Mouse (Mus musculus) gastrocnemius, postnatal 10 days (tissue): Measurements from ENCODE around the gene Kpna7. TPM values are rescaled to one million over a fixed set of nuclear protein-coding genes. Genes with fewer than 3 reads are reported as not detected.
"Not testable (repeated sequence)": the region's sequence is repeated elsewhere in the genome, so short reads cannot be mapped to it uniquely, and the experiment has no call there.

Source experiments
- DNase-seq: peaks from one replicate; pipeline ENCODE4 v3.0.0; 2021; ENCODE audit warnings: mixed read lengths
- long read RNA-seq, 2 experiments: library from polyadenylated mRNA; stranded (forward); transcript quantifications; one replicate each; pipeline ENCODE4 v2.0.0; 2021
- total RNA-seq, 2 experiments: library from RNA; stranded (reverse); gene quantifications; 2 replicates each; pipeline ENCODE4 v1.2.3; 2021

Kpna7 gene
- not detected for total RNA-seq
- long read RNA-seq, experiment 1 = 0 reads
- long read RNA-seq, experiment 2 = 0 reads

DNA sequence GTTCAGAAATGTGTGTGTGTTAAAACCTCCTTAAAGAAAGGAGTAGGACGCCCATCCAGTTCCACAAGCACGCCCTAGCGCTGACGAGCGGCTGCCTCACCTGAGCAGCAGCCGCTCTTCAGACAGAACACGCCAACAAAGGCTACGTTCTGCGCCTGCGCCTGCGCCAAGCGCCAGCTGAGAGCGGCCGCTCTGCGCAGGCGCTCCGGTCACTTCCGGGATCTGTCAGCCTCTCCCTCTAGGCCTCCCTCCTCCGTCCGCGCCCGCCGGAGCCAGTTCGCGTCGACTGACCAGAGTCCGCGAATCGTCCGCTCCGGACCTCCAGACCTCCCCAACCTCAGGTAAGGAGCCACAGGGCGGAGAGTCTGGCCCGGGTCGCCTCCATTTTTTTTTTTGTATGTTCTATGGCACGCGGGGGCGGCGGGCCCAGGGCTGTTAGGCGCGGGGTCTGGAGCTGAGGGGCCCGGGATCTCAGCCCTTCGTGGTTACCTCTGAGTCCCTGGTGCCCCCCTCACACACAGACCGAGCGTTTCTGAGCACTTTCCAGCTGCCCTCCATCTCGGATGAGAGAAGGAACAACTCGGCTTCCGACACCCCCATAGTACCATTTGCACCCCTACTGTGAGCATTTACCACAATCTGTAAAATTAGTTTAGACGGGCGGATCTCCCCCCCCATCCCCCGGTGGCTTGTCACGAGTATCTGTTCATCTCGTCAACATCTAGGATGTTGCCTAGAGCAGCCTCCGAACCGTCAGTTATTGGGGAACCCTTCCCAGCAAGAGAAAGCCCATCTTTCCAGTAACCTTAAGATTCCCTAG lies at the start of gene Kpna7, which contains the start of gene Arpc1a:
Gene Kpna7, minus strand, starts transcription at position 399 of the 820 bp plus-strand sequence.
Gene Arpc1a, plus strand, starts transcription at position 199 of the 820 bp plus-strand sequence.
- peak; percentile 96 for DNase-seq

GRCm38 (mm10) chr5:145133275-145133674 lies 49.4 kb upstream of the Kpna7 start:
- DNase-seq = not testable (repeated sequence)

- DNase-seq = no peak
These were observed 47.2 kb upstream of the Kpna7 start for GRCm38 (mm10) chr5:145130995-145131394.

DNA sequence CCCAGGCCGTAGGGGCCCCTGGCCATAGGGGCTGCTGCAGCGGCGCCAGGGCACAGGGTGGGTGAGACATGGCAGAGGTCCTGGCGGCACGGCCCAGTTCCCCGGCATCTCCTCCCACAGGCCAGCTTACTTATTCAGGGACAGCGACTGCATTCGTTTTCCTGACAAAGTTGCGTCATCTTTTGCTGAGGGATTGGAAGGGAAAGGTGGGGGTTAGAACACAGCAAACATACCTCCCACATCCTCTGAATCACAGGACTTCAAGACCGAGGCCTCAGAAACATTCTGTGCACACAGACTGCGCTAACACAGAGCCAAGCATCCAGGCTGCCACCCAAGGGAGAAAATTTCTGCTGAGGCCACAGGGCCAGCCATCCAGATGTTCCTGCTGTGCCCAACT lies 46.4 kb upstream of the Kpna7 start:
- no peak for DNase-seq

DNA sequence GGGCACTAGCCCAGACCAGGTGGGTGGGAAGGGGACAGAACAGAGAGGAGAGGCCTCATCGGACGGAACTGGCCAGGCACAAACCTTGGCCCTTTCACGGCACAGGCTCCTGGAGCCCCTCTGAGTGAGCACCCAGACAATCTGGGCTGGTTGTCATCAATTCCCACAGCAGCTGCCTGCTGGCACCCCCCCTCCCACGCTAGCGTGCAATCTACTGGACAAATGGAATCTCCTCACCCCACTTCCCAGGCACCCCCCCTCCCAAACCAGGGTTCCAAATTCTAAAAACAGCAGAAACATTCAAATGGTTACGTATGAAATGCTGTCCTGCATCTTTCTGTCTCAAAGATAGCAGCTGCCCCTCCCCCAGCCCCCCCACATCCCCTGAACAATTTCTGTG lies 45.9 kb upstream of the Kpna7 start:
- not testable (repeated sequence) for DNase-seq

DNA sequence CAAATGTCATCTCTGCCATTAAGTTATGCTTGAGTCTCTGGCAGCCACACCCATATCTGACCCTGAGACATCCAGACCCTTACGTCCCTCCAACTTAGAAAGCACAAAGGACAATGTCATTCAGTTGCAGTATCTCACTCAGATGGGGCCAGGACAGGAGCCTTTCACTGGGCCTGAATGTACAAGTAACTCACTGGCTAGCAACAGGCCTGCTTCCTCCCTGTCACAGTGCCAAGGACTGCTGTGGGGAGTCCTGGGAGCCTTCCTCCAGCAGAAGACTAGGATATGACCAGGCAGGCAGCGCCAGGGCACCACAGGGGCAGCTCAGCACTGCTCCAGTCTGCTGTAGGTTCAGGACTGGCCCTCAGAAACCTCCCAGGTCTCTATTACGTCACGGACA lies 45.3 kb upstream of the Kpna7 start:
- DNase-seq = peak; percentile 31

GRCm38 (mm10) chr5:145126580-145126979 lies 42.8 kb upstream of the Kpna7 start:
- DNase-seq = no peak

GRCm38 (mm10) chr5:145123396-145123795 lies 39.6 kb upstream of the Kpna7 start:
- DNase-seq = no peak

GRCm38 (mm10) chr5:145120921-145121320 lies 37.1 kb upstream of the Kpna7 start:
- no peak for DNase-seq

GRCm38 (mm10) chr5:145119385-145119784 lies 35.6 kb upstream of the Kpna7 start:
- no peak for DNase-seq

GRCm38 (mm10) chr5:145118461-145118860 lies 34.6 kb upstream of the Kpna7 start:
- DNase-seq = no peak

- DNase-seq = no peak
These were observed 34.2 kb upstream of the Kpna7 start for GRCm38 (mm10) chr5:145118005-145118404.

DNA sequence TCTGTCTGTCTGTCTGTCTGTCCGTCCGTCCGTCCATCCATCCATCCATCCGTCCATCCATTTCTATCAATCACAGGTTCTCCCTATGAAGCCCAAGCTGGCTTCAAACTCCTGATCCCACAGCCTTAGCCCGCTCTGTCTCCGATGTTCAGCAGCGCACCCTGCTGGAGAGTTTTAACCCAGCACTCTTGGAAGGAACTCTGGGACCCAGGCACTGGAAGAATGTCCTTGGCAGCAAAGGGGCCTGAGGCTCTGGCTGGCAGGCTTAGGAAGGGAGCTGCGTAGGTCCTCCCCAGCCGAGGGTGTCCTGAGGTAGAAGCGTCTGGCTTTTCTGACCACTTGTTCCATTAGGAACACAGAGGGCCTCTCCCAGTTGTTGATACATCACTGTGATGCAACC lies 33.1 kb upstream of the Kpna7 start:
- DNase-seq = peak; percentile 75

GRCm38 (mm10) chr5:145116316-145116715 lies 32.5 kb upstream of the Kpna7 start:
- peak; percentile 38 for DNase-seq

- DNase-seq = no peak
These were observed 31.9 kb upstream of the Kpna7 start for GRCm38 (mm10) chr5:145115736-145116135.

DNA sequence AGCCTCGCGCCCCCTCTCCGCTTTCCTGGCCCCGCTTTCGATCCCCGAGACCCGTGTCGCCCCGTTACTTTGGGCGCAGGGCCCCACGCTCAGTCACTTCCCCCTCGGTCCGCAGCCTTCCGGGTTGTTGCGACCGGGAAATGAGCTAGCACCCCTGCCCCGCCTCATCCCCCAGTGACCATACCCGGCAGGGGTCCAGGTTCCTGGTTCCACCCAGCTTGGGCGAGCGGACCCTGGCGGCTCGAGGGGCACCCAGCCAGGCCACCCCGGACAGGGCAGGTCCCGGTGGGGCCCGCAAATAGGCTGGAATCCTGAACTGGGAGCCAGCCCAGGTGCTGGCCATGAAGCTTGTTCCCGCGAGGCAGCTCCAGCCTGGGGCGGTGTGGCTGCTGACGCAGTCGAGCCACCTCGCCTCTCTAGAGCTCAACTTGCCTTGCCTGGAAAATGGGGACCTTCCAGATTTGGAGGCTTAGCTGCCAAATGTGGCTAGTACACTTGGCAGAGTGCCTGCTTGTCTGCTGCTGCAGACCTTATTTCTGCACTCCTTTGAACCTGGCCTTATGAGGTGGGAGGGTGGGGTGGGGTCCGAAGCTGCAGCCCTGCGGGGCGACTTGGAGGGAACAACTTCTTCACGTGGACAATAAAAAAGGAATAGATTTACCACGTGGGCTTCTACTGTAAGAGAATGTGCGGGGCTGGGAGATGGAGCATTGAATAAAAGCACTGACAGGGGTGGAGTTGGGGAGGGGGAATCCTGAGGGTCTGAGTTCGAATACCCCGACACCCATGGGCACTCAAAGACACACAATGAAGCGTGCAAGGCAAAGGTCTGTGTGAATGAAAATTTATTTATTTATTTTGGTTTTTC lies 31.0 kb upstream of the Kpna7 start:
- DNase-seq = peak; percentile 77

DNA sequence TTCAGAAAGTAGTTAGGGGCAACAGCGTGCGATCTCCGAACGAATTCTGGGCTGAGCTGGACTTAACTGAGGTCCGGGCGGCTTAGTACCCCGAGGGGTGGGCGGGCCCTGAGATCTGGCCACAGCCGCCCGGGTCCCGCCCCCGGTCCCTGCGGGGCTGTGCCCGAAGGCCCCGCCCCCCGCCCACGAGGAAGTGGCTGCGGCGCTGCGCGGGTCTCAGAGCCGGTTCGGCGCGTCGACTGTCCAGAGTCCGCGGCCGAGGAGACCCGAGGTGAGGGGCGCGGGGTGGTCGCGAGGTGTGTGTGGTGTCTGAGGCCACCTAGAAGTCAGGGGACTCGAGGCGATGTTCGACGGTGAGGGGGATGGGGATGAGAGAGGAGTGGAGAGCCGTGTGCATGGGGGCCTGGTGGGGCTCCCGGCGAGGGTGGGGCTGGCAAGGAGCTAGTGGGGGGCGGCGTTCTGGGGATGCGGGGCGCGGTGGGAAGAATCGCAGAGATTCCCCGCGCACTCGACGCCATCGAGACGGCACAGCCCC lies 30.3 kb upstream of the Kpna7 start, which contains the start of gene Arpc1b:
Gene Arpc1b, plus strand, starts transcription at position 145 of the 535 bp plus-strand sequence.
- peak; percentile 74 for DNase-seq

- DNase-seq = no peak
These were observed 29.6 kb upstream of the Kpna7 start for GRCm38 (mm10) chr5:145113416-145113815.

DNA sequence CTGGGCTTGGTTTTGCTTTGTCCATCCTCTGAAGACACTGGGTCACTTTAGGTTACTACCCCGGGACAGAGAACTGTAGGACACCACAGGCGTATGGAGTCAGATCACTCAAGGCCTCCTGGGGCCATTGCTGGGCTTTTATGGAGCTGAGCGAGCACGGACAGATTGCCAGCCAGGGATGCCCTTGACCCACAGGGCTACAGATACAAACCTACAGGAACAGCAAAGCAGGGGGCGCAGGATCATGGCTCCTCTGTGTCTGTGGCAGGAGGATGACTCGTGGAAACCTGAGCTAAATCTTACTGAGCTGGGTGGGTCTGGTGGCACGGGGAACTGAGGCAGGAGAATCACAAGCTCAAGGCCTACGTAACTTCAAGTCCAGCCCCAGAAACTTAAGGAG lies 28.7 kb upstream of the Kpna7 start:
- DNase-seq = no peak

DNA sequence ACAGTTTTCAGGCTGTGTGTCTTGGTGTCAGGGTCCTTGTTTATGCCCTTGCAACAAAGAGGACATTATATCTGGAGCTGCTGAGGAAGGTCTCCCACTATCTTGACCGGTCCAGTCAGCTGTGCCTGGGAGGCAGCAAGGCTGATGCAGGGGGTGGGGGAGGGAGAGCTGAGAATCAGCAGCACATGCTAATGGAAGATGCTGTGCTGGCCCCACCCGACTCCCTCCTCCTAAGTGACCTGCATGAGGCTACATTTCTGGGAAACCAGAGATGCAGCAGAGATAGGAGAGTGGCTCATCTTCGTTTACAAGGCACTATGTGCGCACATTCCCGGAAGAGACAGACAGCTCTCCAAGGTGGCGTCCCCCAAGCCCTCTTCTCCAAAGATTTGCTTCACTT lies 26.6 kb upstream of the Kpna7 start:
- no peak for DNase-seq

GRCm38 (mm10) chr5:145105694-145106275 lies 22.0 kb upstream of the Kpna7 start:
- DNase-seq = no peak

DNA sequence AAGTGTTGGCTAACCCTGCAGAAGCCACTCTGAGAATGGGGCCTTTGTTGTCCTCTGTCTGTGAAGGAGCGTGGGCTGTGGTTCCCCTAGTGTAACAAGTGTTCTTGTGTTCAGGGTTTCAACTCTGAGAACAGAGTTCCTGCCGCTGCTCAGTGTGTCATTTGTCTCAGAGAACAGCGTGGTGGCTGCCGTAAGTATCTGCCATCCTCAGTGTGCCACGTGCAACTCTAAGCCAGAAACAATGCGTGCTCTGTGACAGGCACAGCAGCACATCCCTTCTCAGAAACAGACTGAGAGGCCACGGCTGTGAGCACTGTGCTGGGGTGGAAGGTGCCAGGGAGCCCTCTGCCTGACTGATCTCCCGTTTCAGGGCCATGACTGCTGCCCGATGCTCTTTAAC lies 20.5 kb upstream of the Kpna7 start:
- no peak for DNase-seq
